Mouse (Mus musculus): ENCODE data around the gene Abl1.

DNA sequence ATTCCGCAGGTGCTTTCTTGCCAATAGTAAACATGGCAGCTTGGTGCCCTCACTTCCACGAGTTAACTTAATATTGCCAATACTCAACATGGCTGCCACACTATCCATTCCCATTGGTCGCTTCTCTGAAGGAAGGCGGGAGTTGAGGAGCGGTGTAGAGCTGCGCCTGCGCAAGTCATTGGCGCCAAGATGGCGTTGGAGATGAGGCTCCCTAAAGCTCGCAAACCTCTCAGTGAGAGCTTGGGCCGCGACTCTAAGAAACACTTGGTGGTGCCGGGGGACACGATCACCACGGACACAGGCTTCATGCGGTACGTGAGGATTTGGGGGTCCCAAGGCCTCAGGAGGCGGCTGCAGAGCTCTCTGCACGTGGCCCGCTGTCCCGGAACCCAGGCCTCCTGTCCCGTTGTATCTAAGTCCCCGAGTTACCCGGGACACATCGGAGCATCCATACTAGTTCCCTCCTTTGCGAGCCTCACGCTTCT, 17.6 kb upstream of the Abl1 start, which contains the start of gene Exosc2:
- TF ChIP-seq E2F4 (IDR thresholded peaks at IDR 0.05; ENCODE audit: insufficient read depth) (peak; percentile 55), POLR2A (IDR thresholded peaks at IDR 0.05; ENCODE audit: insufficient read length, low read depth) (peak; percentile 88), POLR2AphosphoS2 (IDR thresholded peaks at IDR 0.05; ENCODE audit: insufficient read length, low read depth) (peak; percentile 79), USF1 (IDR thresholded peaks at IDR 0.05; ENCODE audit: low read depth) (no peak), MYOD1 (IDR thresholded peaks at IDR 0.05; ENCODE audit: control insufficient read depth in 1 of 3, insufficient read length in 2 of 3, low read depth in 2 of 3) (no peak), MAX (IDR thresholded peaks at IDR 0.05; ENCODE audit: low read depth) (no peak), REST (IDR thresholded peaks at IDR 0.05; ENCODE audit: insufficient read depth, insufficient read length) (no peak)
